Mouse (Mus musculus) liver, embryonic 14.5 days (tissue): ENCODE data around the gene Mctp1. TPM values are rescaled to one million over a fixed set of nuclear protein-coding genes. Genes with fewer than 3 reads are reported as not detected.

ENCODE experiments used
- ATAC-seq: fragments of 200-750 bp; cut with Nextera tagmentation; 2 replicates; pipeline ENCODE4 v1.8.0; 2017; ENCODE audit warnings: moderate number of reproducible peaks, mild to moderate bottlenecking, moderate library complexity; ENCODE audit not compliant: insufficient read depth
- DNase-seq, 3 experiments: peaks; one replicate each; pipeline ENCODE4 v3.0.0-alpha.2; 2012 to 2013; ENCODE audit warnings: low read depth in 3 of 3, low spot score in 3 of 3
- H3K27ac ChIP-seq: fragments of 300-500 bp; sonication (generic); 2 replicates; pipeline ENCODE4 v1.5.1; 2014; ENCODE audit warnings: moderate library complexity, mild to moderate bottlenecking, control low read depth, inconsistent platforms
- H3K27me3 ChIP-seq: fragments of 300-500 bp; sonication (generic); 2 replicates; pipeline ENCODE4 v1.6.1; 2014; ENCODE audit warnings: mild to moderate bottlenecking, low read length, moderate library complexity; ENCODE audit not compliant: control insufficient read depth, insufficient read depth
- H3K36me3 ChIP-seq: fragments of 300-500 bp; sonication (generic); replicated peaks from 2 replicates; pipeline ENCODE4 v1.6.1; 2014; ENCODE audit warnings: low read depth; ENCODE audit not compliant: control insufficient read depth, insufficient read depth
- H3K4me1 ChIP-seq, 2 experiments: fragments of 200-500 bp in 1 of 2; fragments of 300-500 bp in 1 of 2; sonication (generic) in 1 of 2; replicated peaks; 2 replicates each; pipeline ENCODE4 v1.6.1; 2012 to 2014; ENCODE audit warnings: antibody characterized with exemption in 1 of 2, inconsistent platforms in 1 of 2, low read length in 1 of 2; ENCODE audit not compliant: control insufficient read depth in 2 of 2, insufficient read depth in 2 of 2
- H3K4me2 ChIP-seq: fragments of 300-500 bp; sonication (generic); 2 replicates; pipeline ENCODE4 v1.6.1; 2014; ENCODE audit warnings: low read depth, mild to moderate bottlenecking, control low read depth, moderate library complexity
- H3K4me3 ChIP-seq, 2 experiments: fragments of 200-500 bp in 1 of 2; fragments of 300-500 bp in 1 of 2; sonication (generic) in 1 of 2; 2 replicates each; pipeline ENCODE4 v1.5.1; 2012 to 2014; ENCODE audit warnings: low read depth in 2 of 2, low read length in 2 of 2, mild to moderate bottlenecking in 2 of 2, control low read depth in 1 of 2, inconsistent platforms in 1 of 2, moderate library complexity in 1 of 2; ENCODE audit not compliant: insufficient read depth in 1 of 2
- H3K9ac ChIP-seq: fragments of 300-500 bp; sonication (generic); replicated peaks from 2 replicates; pipeline ENCODE4 v1.6.1; 2014; ENCODE audit warnings: mild to moderate bottlenecking, control low read depth, moderate library complexity
- H3K9me3 ChIP-seq: fragments of 300-500 bp; sonication (generic); 2 replicates; pipeline ENCODE4 v1.6.1; 2016; ENCODE audit warnings: low read length, mixed read lengths; ENCODE audit not compliant: control insufficient read depth
- CTCF ChIP-seq: IDR thresholded peaks from 2 replicates; pipeline ENCODE4 v1.5.1; 2016; ENCODE audit warnings: antibody characterized with exemption, low read depth, control low read depth
- EP300 ChIP-seq: IDR thresholded peaks from 2 replicates; pipeline ENCODE4 v1.6.1; 2016; ENCODE audit warnings: antibody characterized with exemption, low read depth
- WGBS: fragments of 180-500 bp; shearing (Covaris S2); extraction: QIAGEN DNeasy Blood & Tissue Kit; methylation state at CpG from one replicate; pipeline ENCODE4 v1.1.7; 2014; ENCODE audit not compliant: insufficient replicate concordance; 5-methylcytosine and 5-hydroxymethylcytosine counted together
- polyA plus RNA-seq, 2 experiments: library from polyadenylated mRNA; depleted of rRNA in 1 of 2; stranded (reverse) in 1 of 2; unstranded in 1 of 2; fragments of >200 nt; fragmentation: Nextera tagmentation in 1 of 2; extraction: Ambion mirVana in 1 of 2; gene quantifications; 2 replicates each; pipeline versions ENCODE4 v1.2.1 to v1.2.3; 2012 to 2014

Gene Mctp1
- polyA plus RNA-seq, 2 experiments: 0.50 to 0.99 TPM

- H3K9ac ChIP-seq: no peak overlapping the region
- ATAC-seq (no peak), DNase-seq (no peak)
- TF ChIP-seq EP300: no peak
- no peak for TF ChIP-seq CTCF
- no peaks in the 10 kb centered on the region for H3K4me1 ChIP-seq
- no peak overlapping the region for H3K4me3 ChIP-seq
- H3K27me3 ChIP-seq: no peaks in the 10 kb centered on the region
- 65% methylated on average over 1 of the region's 1 CpGs for WGBS
- no peak overlapping the region for H3K27ac ChIP-seq
- no peak overlapping the region for H3K4me2 ChIP-seq
- no peaks in the 10 kb centered on the region for H3K36me3 ChIP-seq
- no peaks in the 10 kb centered on the region for H3K9me3 ChIP-seq
Observed at GRCm38 (mm10) chr13:77068847-77069246, 684.5 kb downstream of the Mctp1 start.

DNA sequence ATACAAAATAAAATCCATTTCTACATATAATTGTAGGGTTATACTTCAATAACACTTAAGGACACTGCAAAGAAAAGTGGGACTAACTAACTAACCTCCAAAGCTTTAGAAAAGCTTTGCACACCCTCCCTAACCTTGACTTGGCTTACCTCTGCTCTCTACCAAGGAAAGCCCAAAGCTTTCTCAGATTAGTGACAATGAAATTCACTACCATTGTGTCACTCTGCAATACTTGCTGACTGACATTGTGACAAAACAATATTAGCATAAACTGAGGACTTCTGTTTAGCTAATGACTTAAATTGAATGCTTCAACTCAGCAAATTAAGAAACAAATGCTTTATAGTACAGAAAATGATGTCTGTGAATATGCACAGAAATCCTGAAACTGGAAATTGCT is 687.7 kb downstream of the Mctp1 start:
- H3K9ac ChIP-seq: no peak overlapping the region
- TF ChIP-seq EP300 (no peak), CTCF (no peak)
- ATAC-seq: no peak
- no peak overlapping the region for H3K4me3 ChIP-seq
- no peak for DNase-seq
- H3K4me1 ChIP-seq: no peaks in the 10 kb centered on the region
- H3K4me2 ChIP-seq: no peak overlapping the region
- no peaks in the 10 kb centered on the region for H3K27me3 ChIP-seq
- H3K36me3 ChIP-seq: no peaks in the 10 kb centered on the region
- H3K27ac ChIP-seq: no peak overlapping the region
- H3K9me3 ChIP-seq: no peaks in the 10 kb centered on the region

Other genes with a start within 250 kb of the Mctp1 start
- not detected in 2 replicates for gene Fam81b, start 79.5 kb upstream of the Mctp1 start, polyA plus RNA-seq (2012; rRNA removed)
- not detected in 2 replicates for gene Fam81b, start 79.5 kb upstream of the Mctp1 start, polyA plus RNA-seq (2014; fragmentation: Nextera tagmentation; extraction: Ambion mirVana)